Mouse (Mus musculus) mouse embryonic stem cell (cell line): ENCODE results near the gene Gm11114.

ENCODE experiments used
- in situ Hi-C, 2 experiments: fragments of 300-500 bp; cut with MboI; formaldehyde crosslinking; loops; 1 replicate in 1 of 2; 3 replicates in 1 of 2; pipeline ENCODE4 v1.14.3; 2019 to 2020; ENCODE audit warnings: low sequenced_read_pairs in 2 of 2, low pct_unique_long_range_greater_than_20kb in 1 of 2, mixed read lengths in 1 of 2; ENCODE audit not compliant: unreplicated experiment in 1 of 2

Gm11114 gene

GRCm38 (mm10) chr9:85347823-85348523 lies 35.4 kb downstream of the Gm11114 start:
- in situ Hi-C loops: no loop called here

DNA sequence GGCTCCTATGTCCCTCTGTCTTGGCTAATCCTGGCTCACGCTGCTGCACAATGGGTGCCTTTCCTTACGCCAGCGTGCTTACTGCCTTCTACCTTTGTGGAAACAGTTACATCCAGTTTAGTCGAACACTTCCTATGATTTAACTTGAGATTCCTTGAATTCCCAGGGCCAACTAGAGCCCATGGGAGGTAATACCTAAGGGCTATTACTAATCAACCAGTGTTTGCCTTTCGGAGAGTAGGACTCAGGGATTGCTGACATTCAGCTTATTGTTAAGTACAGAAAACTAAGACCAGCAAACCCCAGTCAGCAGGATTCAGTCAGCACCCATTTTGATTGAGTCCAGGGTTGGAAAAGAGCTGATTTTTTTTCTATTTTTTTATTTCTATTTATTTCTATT lies 43.0 kb downstream of the Gm11114 start:
- in situ Hi-C loops: no loop called here

DNA sequence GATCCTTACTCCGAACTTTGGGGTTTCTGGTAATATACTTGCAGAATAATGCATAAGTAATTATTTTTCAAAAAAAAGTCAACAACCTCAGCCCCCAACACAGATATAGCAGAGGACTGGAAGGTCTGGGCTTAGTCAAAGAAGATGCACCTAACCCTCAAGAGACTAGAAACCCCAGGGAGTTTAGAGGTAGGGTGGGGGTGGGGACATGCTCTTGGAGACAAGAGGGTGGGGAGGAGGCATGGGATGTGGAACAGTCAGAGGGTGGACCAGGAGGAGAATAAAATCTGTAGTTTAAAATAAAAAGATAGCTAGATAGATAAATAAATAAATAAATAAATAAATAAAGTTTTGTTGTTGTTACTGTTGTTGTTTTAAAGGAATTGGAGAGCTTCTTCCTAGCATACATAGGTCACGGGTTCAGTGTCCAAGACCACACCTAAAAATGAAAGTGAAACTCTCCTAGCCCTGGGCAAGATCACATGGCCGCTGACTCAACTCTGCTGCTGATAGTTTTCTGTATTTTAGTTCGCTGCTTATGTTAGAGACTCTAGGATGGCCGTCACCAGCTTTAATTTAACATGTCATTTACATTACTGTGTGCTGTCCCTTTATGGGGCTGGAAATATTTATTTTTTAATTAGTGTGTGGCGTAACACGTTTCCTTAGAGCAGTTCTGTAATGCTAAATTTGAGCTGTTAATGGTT lies 44.7 kb downstream of the Gm11114 start:
- in situ Hi-C loops: no loop called here
